Mouse (Mus musculus) myocyte (in vitro differentiated cells): ENCODE results near the gene Arid1b.

Source experiments
- CEBPB ChIP-seq: IDR thresholded peaks from 2 replicates; pipeline ENCODE4 v1.6.1; 2011; ENCODE audit warnings: mild to moderate bottlenecking, moderate library complexity; ENCODE audit not compliant: poor library complexity, insufficient read depth, severe bottlenecking
- E2F4 ChIP-seq: IDR thresholded peaks from one replicate; pipeline ENCODE4 v1.6.1; 2011; ENCODE audit warnings: mild to moderate bottlenecking, control low read depth, moderate library complexity; ENCODE audit not compliant: insufficient read depth
- MYOD1 ChIP-seq, 3 experiments: IDR thresholded peaks; one replicate each; pipeline ENCODE4 v1.6.1; 2011; ENCODE audit warnings: control low read depth in 2 of 3, low read depth in 2 of 3, mild to moderate bottlenecking in 2 of 3, moderate library complexity in 1 of 3; ENCODE audit not compliant: insufficient read length in 2 of 3, control insufficient read depth in 1 of 3
- POLR2A ChIP-seq: IDR thresholded peaks from one replicate; pipeline ENCODE4 v1.6.1; 2011; ENCODE audit warnings: low read depth, mild to moderate bottlenecking, control low read depth, moderate library complexity; ENCODE audit not compliant: insufficient read length
- POLR2AphosphoS2 ChIP-seq: IDR thresholded peaks from one replicate; pipeline ENCODE4 v1.6.1; 2011; ENCODE audit warnings: low read depth, control low read depth; ENCODE audit not compliant: insufficient read length
- REST ChIP-seq: IDR thresholded peaks from one replicate; pipeline ENCODE4 v1.6.1; 2011; ENCODE audit warnings: mild to moderate bottlenecking, control low read depth, moderate library complexity; ENCODE audit not compliant: insufficient read depth, insufficient read length
- SRF ChIP-seq: IDR thresholded peaks from one replicate; pipeline ENCODE4 v1.6.1; 2011; ENCODE audit warnings: low read depth; ENCODE audit not compliant: control insufficient read depth, insufficient read length
- TCF12 ChIP-seq: IDR thresholded peaks from one replicate; pipeline ENCODE4 v1.6.1; 2011; ENCODE audit warnings: mild to moderate bottlenecking, control low read depth; ENCODE audit not compliant: poor library complexity, insufficient read depth, severe bottlenecking
- TCF3 ChIP-seq: IDR thresholded peaks from one replicate; pipeline ENCODE4 v1.6.1; 2011; ENCODE audit warnings: low read depth, control low read depth; ENCODE audit not compliant: insufficient read length
- USF1 ChIP-seq: IDR thresholded peaks from one replicate; pipeline ENCODE4 v1.6.1; 2011; ENCODE audit warnings: low read depth, mild to moderate bottlenecking, control low read depth, moderate library complexity

DNA sequence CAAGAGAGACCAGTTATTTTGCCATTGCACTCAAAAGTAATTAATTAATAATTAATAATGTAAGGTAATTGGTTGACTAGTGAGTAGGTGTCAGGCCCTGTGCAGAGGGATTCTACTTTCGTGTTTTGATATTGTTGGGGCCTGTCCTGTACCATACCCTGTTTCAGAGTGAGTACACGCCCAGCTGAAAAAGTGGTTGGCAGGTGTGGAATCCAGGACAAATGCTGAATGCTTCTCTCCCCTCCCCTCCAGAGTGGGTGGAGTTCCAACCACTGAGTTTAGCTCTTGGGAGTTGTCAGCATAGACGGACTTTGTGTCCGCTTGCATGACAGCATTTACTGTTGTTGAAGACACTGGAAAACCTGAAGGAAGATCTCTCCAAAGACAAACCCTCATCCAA lies 18.4 kb downstream of the Arid1b start:
- TF ChIP-seq POLR2AphosphoS2 (no peak), POLR2A (no peak), SRF (no peak), CEBPB (no peak), TCF12 (no peak), TCF3 (no peak), USF1 (no peak), REST (no peak), MYOD1 (IDR thresholded peaks at IDR 0.05; ENCODE audit: control insufficient read depth in 1 of 3, insufficient read length in 2 of 3, low read depth in 2 of 3) (no peak), E2F4 (no peak)
